Mouse (Mus musculus): ENCODE data around the gene Mus81.

The Mus81 gene

GRCm38 (mm10) chr19:5471846-5472245 lies 16.4 kb downstream of the Mus81 start:
- DNase-seq (ENCODE audit: low read depth), result peak; percentile 89

- DNase-seq (ENCODE audit: low read depth), result no peak
Observed at GRCm38 (mm10) chr19:5468374-5468773, 19.8 kb downstream of the Mus81 start, which contains the start of gene Ctsw. Gene Ctsw, minus strand, starts transcription at chr19:5468507.

- DNase-seq (ENCODE audit: low read depth), result no peak
Observed at GRCm38 (mm10) chr19:5466916-5467500, 21.2 kb downstream of the Mus81 start.

GRCm38 (mm10) chr19:5465037-5465436 lies 23.2 kb downstream of the Mus81 start:
- DNase-seq (ENCODE audit: low read depth), result no peak

- DNase-seq (ENCODE audit: low read depth), result peak; percentile 80
Observed at GRCm38 (mm10) chr19:5463791-5464562, 24.2 kb downstream of the Mus81 start.

GRCm38 (mm10) chr19:5463212-5463611 lies 25.0 kb downstream of the Mus81 start:
- no peak for DNase-seq (ENCODE audit: low read depth)

- no peak for DNase-seq (ENCODE audit: low read depth)
Observed at GRCm38 (mm10) chr19:5461411-5461810, 26.8 kb downstream of the Mus81 start.

GRCm38 (mm10) chr19:5460465-5460911 lies 27.7 kb downstream of the Mus81 start, which contains the start of gene Fibp:
Gene Fibp, plus strand, starts transcription at chr19:5460615.
- DNase-seq (ENCODE audit: low read depth), result peak; percentile 94

- no peak for DNase-seq (ENCODE audit: low read depth)
Observed at GRCm38 (mm10) chr19:5459896-5460295, 28.3 kb downstream of the Mus81 start.

- DNase-seq (ENCODE audit: low read depth), result peak; percentile 79
Observed at GRCm38 (mm10) chr19:5459019-5459418, 29.2 kb downstream of the Mus81 start.

- no peak for DNase-seq (ENCODE audit: low read depth)
Observed at GRCm38 (mm10) chr19:5457746-5458442, 30.3 kb downstream of the Mus81 start, which contains the start of gene Ccdc85b. Gene Ccdc85b, minus strand, starts transcription at chr19:5457894.

- peak; percentile 99 for DNase-seq (ENCODE audit: low read depth)
Observed at GRCm38 (mm10) chr19:5456922-5457745, 31.1 kb downstream of the Mus81 start.

GRCm38 (mm10) chr19:5456241-5456921 lies 31.8 kb downstream of the Mus81 start:
- DNase-seq (ENCODE audit: low read depth), result peak; percentile 56

GRCm38 (mm10) chr19:5455568-5455967 lies 32.6 kb downstream of the Mus81 start:
- no peak for DNase-seq (ENCODE audit: low read depth)

- DNase-seq (ENCODE audit: low read depth), result no peak
Observed at GRCm38 (mm10) chr19:5455037-5455436, 33.2 kb downstream of the Mus81 start.

GRCm38 (mm10) chr19:5451766-5452165 lies 36.4 kb downstream of the Mus81 start:
- DNase-seq (ENCODE audit: low read depth), result no peak

- DNase-seq (ENCODE audit: low read depth), result peak; percentile 61
Observed at GRCm38 (mm10) chr19:5449673-5450072, 38.5 kb downstream of the Mus81 start.

- peak; percentile 71 for DNase-seq (ENCODE audit: low read depth)
Observed at GRCm38 (mm10) chr19:5448354-5449150, 39.6 kb downstream of the Mus81 start.

GRCm38 (mm10) chr19:5447515-5448353 lies 40.5 kb downstream of the Mus81 start, which contains the start of gene Fosl1:
Gene Fosl1, plus strand, starts transcription at chr19:5447547.
- peak; percentile 89 for DNase-seq (ENCODE audit: low read depth)

Measured in NIH3T3 (cell line).